Mouse (Mus musculus) C2C12 (cell line): Measurements from ENCODE around the gene Gm20388.

ENCODE experiments used
- CEBPB ChIP-seq: IDR thresholded peaks from one replicate; pipeline ENCODE4 v1.6.1; 2011; ENCODE audit warnings: low read depth, mild to moderate bottlenecking, control low read depth, moderate library complexity
- CTCF ChIP-seq: IDR thresholded peaks from one replicate; pipeline ENCODE4 v1.5.1; 2011; ENCODE audit not compliant: control insufficient read depth, insufficient read depth, insufficient read length
- FOSL1 ChIP-seq: IDR thresholded peaks from one replicate; pipeline ENCODE4 v1.8.0; 2011; ENCODE audit warnings: mild to moderate bottlenecking, low read length; ENCODE audit not compliant: poor library complexity, insufficient read depth, severe bottlenecking
- MAX ChIP-seq: IDR thresholded peaks from one replicate; pipeline ENCODE4 v1.6.1; 2011; ENCODE audit warnings: mild to moderate bottlenecking, control low read depth
- MYOG ChIP-seq: IDR thresholded peaks from one replicate; pipeline ENCODE4 v1.6.1; 2011; ENCODE audit not compliant: control insufficient read depth, insufficient read length; ENCODE audit errors: extremely low read depth

DNA sequence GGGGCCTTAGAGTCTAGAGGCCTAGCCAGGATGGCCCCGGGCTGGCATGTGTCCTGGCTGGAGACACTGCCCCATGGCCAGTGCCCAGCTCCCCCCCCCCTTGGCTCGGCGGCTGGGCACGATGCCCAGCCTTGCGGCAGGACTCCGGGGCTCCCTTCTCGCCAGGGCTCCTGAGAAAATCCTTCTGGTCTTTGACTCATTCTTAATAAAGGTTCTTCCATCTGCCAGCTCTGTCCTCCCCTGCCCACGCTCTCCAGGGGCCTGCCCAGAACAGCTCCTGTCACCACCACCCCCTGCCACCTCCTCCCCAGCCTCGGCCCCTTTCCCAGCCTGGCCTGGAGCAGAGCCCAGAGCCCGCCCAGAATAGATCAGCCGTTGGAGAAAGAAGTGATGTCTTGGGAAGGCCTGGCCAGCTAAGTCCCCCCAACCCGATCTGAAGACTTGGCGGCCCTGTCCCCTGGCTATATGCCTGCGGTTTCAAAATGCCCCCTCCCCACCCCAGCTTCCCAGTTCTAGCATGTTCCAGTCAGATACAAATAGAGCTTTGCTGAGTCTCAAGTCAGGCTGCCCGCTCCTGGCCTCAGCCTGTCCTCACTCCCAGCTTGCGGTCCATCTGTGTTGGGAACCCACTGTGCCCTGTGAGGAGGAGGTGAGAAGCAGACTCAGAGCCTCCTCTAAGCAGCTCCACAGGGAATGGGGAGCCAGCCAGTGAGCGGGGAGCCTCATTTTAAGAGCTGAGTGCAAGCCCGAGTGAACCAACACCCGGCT, 472.0 kb downstream of the Gm20388 start:
- no peak for TF ChIP-seq CTCF
- TF ChIP-seq MAX, result peak; percentile 36
- TF ChIP-seq FOSL1, result no peak
- no peak for TF ChIP-seq CEBPB
- TF ChIP-seq MYOG, result no peak
